In genomic region chr13:114584566-114584965, GRCm38 (mm10) we compare ENCODE assay signal across 15 mouse cellular contexts.
A peak's percentile ranks its signal among the peaks of the same experiment; 100 is the strongest.
DNase-seq lines count a peak whose midpoint lies in the region; ATAC-seq and TF ChIP-seq lines count a peak whose summit lies in the region.
"Had no signal": no experiment of that assay in that cellular context is flagged by ENCODE, and none has a peak within 500 bp of the region (broad histone marks: within the 10 kb centered on the region; RNA-seq: fewer than 3 reads in every experiment).

No protein-coding gene starts in this region.

- H3K4me1 ChIP-seq in forebrain, postnatal 0 days (ENCODE audit: insufficient read depth) = no peaks in the 10 kb centered on the region
- no peaks in the 10 kb centered on the region for H3K4me1 ChIP-seq in forebrain, embryonic 11.5 days (replicated peaks; ENCODE audit: control insufficient read depth, insufficient read depth, low read length)
- no peaks in the 10 kb centered on the region for H3K4me1 ChIP-seq in embryonic facial prominence, embryonic 12.5 days
- no peaks in the 10 kb centered on the region for H3K4me1 ChIP-seq in heart, embryonic 16.5 days (ENCODE audit: control insufficient read depth, insufficient read depth, low read length)
- H3K4me1 ChIP-seq: hindbrain, embryonic 15.5 days; kidney, embryonic 15.5 days; limb, embryonic 12.5 days; midbrain, embryonic 15.5 days; neural tube, embryonic 13.5 days had no signal

- H3K27me3 ChIP-seq in forebrain, postnatal 0 days (ENCODE audit: insufficient read depth, low read length) = no peaks in the 10 kb centered on the region
- no peaks in the 10 kb centered on the region for H3K27me3 ChIP-seq in forebrain, embryonic 11.5 days (ENCODE audit: control insufficient read depth, insufficient read depth, low read length)
- H3K27me3 ChIP-seq in embryonic facial prominence, embryonic 12.5 days = no peaks in the 10 kb centered on the region
- no peaks in the 10 kb centered on the region for H3K27me3 ChIP-seq in heart, embryonic 16.5 days (ENCODE audit: control insufficient read depth, insufficient read depth, low read length)
- H3K27me3 ChIP-seq: hindbrain, embryonic 15.5 days; kidney, embryonic 15.5 days; limb, embryonic 12.5 days; midbrain, embryonic 15.5 days; neural tube, embryonic 13.5 days had no signal

- TF ChIP-seq CTCF in forebrain, postnatal 0 days (IDR thresholded peaks at IDR 0.05; ENCODE audit: low read depth) = no peak

- no peaks in the 10 kb centered on the region for H3K36me3 ChIP-seq in forebrain, postnatal 0 days (ENCODE audit: insufficient read depth)
- no peaks in the 10 kb centered on the region for H3K36me3 ChIP-seq in forebrain, embryonic 11.5 days (ENCODE audit: control insufficient read depth, insufficient read depth, low read length)
- no peaks in the 10 kb centered on the region for H3K36me3 ChIP-seq in embryonic facial prominence, embryonic 12.5 days
- no peaks in the 10 kb centered on the region for H3K36me3 ChIP-seq in heart, embryonic 16.5 days (ENCODE audit: control insufficient read depth, insufficient read depth)
- H3K36me3 ChIP-seq: hindbrain, embryonic 15.5 days; kidney, embryonic 15.5 days; limb, embryonic 12.5 days; midbrain, embryonic 15.5 days; neural tube, embryonic 13.5 days had no signal

- peak; percentile 76 for ATAC-seq in forebrain, postnatal 0 days
- no peak for ATAC-seq in forebrain, embryonic 11.5 days (replicated peaks; ENCODE audit: low FRiP score)
- ATAC-seq in embryonic facial prominence, embryonic 12.5 days (ENCODE audit: insufficient number of reproducible peaks, insufficient read depth, low FRiP score, low TSS enrichment) = no peak
- no peak for ATAC-seq in heart, embryonic 16.5 days (replicated peaks; ENCODE audit: extremely low read depth, insufficient read depth, low FRiP score)
- ATAC-seq: midbrain, embryonic 15.5 days had no signal

- H3K27ac ChIP-seq in forebrain, postnatal 0 days (ENCODE audit: low read depth, low read length) = no peak overlapping the region
- H3K27ac ChIP-seq in forebrain, embryonic 11.5 days (ENCODE audit: low read depth, low read length) = no peak overlapping the region
- no peak overlapping the region for H3K27ac ChIP-seq in embryonic facial prominence, embryonic 12.5 days
- no peak overlapping the region for H3K27ac ChIP-seq in heart, embryonic 16.5 days (ENCODE audit: low read length)
- H3K27ac ChIP-seq: hindbrain, embryonic 15.5 days; kidney, embryonic 15.5 days; limb, embryonic 12.5 days; midbrain, embryonic 15.5 days; neural tube, embryonic 13.5 days had no signal

- intact Hi-C loops in left cerebral cortex, postnatal 25 days (cut with DNase I) = no loop called here

- WGBS in forebrain, postnatal 0 days = 33% methylated on average over 7 of the region's 7 CpGs
- WGBS in forebrain, embryonic 11.5 days = 82% methylated on average over 7 of the region's 7 CpGs
- WGBS in embryonic facial prominence, embryonic 12.5 days = 35% methylated on average over 7 of the region's 7 CpGs
- WGBS in heart, embryonic 16.5 days = 31% methylated on average over 7 of the region's 7 CpGs

- no peak overlapping the region for H3K4me2 ChIP-seq in forebrain, postnatal 0 days (ENCODE audit: low read depth)
- no peak overlapping the region for H3K4me2 ChIP-seq in forebrain, embryonic 11.5 days (ENCODE audit: low read depth, low read length, severe bottlenecking)
- H3K4me2 ChIP-seq in embryonic facial prominence, embryonic 12.5 days (replicated peaks) = peak overlapping the region; percentile 25; the same call in 1 of the 2 replicates
- peak overlapping the region; percentile 54 for H3K4me2 ChIP-seq in heart, embryonic 16.5 days (ENCODE audit: low read depth, low read length)
- H3K4me2 ChIP-seq: hindbrain, embryonic 15.5 days; kidney, embryonic 15.5 days; limb, embryonic 12.5 days; midbrain, embryonic 15.5 days; neural tube, embryonic 13.5 days had no signal

- H3K4me3 ChIP-seq in forebrain, postnatal 0 days (ENCODE audit: low read depth, low read length) = no peak overlapping the region
- no peak overlapping the region for H3K4me3 ChIP-seq in forebrain, embryonic 11.5 days (ENCODE audit: low read depth, low read length)
- no peak overlapping the region for H3K4me3 ChIP-seq in embryonic facial prominence, embryonic 12.5 days
- peak overlapping the region; percentile 25; the same call in 1 of the 2 replicates for H3K4me3 ChIP-seq in heart, embryonic 16.5 days (ENCODE audit: low read length)
- H3K4me3 ChIP-seq: hindbrain, embryonic 15.5 days; kidney, embryonic 15.5 days; limb, embryonic 12.5 days; midbrain, embryonic 15.5 days; neural tube, embryonic 13.5 days had no signal

- H3K9me3 ChIP-seq in forebrain, postnatal 0 days (ENCODE audit: low read length) = no peaks in the 10 kb centered on the region
- no peaks in the 10 kb centered on the region for H3K9me3 ChIP-seq in forebrain, embryonic 11.5 days (ENCODE audit: control insufficient read depth, low read length)
- no peaks in the 10 kb centered on the region for H3K9me3 ChIP-seq in embryonic facial prominence, embryonic 12.5 days
- no peaks in the 10 kb centered on the region for H3K9me3 ChIP-seq in heart, embryonic 16.5 days (replicated peaks; ENCODE audit: control insufficient read depth, low read length)
- H3K9me3 ChIP-seq: hindbrain, embryonic 15.5 days; kidney, embryonic 15.5 days; limb, embryonic 12.5 days; midbrain, embryonic 15.5 days; neural tube, embryonic 13.5 days had no signal

- peak; percentile 32 for DNase-seq in forebrain, postnatal 0 days
- DNase-seq in forebrain, embryonic 11.5 days (ENCODE audit: low spot score) = no peak
- peak; percentile 42 for DNase-seq in lung, postnatal 36 days
- no peak for DNase-seq in cerebellum, postnatal 25 days
- DNase-seq in cerebellum, postnatal 4 days (ENCODE audit: low spot score in 2 of 2) = no peak
- no peak for DNase-seq in left cerebral cortex, postnatal 25 days (ENCODE audit: low spot score in 2 of 2)
- DNase-seq: adrenal gland, adult 8-10 months; gastrocnemius, postnatal 25 days had no signal

- H3K9ac ChIP-seq in forebrain, postnatal 0 days = no peak overlapping the region
- H3K9ac ChIP-seq in forebrain, embryonic 11.5 days (ENCODE audit: low read length) = no peak overlapping the region
- no peak overlapping the region for H3K9ac ChIP-seq in embryonic facial prominence, embryonic 12.5 days
- no peak overlapping the region for H3K9ac ChIP-seq in heart, embryonic 16.5 days (ENCODE audit: low read length)
- H3K9ac ChIP-seq: hindbrain, embryonic 15.5 days; kidney, embryonic 15.5 days; limb, embryonic 12.5 days; midbrain, embryonic 15.5 days; neural tube, embryonic 13.5 days had no signal

Comparison
In these comparisons a context has a peak if more than half of its experiments do, and no peak if none do; other contexts are left out.
1. DNase-seq: peak in forebrain, postnatal 0 days (single experiment) and lung, postnatal 36 days (single experiment); none in forebrain, embryonic 11.5 days (single experiment), cerebellum, postnatal 25 days (0 of 2), cerebellum, postnatal 4 days (0 of 2) and left cerebral cortex, postnatal 25 days (0 of 2).
2. H3K4me2 ChIP-seq: peak in embryonic facial prominence, embryonic 12.5 days (single experiment) and heart, embryonic 16.5 days (single experiment); none in forebrain, postnatal 0 days (single experiment) and forebrain, embryonic 11.5 days (single experiment).